Mouse (Mus musculus) erythroblast, embryonic 14.5 days (primary cell): ENCODE results near the gene Dgke. TPM values are rescaled to one million over a fixed set of nuclear protein-coding genes. Genes with fewer than 3 reads are reported as not detected.
"Not testable (repeated sequence)": the region's sequence is repeated elsewhere in the genome, so short reads cannot be mapped to it uniquely, and the experiment has no call there.

Experiments used
- H3K27me3 ChIP-seq: 2 replicates; pipeline ENCODE4 v1.6.1; 2012; ENCODE audit warnings: inconsistent platforms; ENCODE audit not compliant: control insufficient read depth
- H3K36me3 ChIP-seq: 2 replicates; pipeline ENCODE4 v1.6.1; 2012; ENCODE audit warnings: mild to moderate bottlenecking, inconsistent platforms; ENCODE audit not compliant: control insufficient read depth
- H3K4me1 ChIP-seq: 2 replicates; pipeline ENCODE4 v1.6.1; 2012; ENCODE audit warnings: inconsistent platforms; ENCODE audit not compliant: control insufficient read depth
- H3K4me3 ChIP-seq: replicated peaks from 2 replicates; pipeline ENCODE3; 2012; ENCODE audit warnings: moderate library complexity, mild to moderate bottlenecking, inconsistent platforms
- H3K9me3 ChIP-seq: 2 replicates; pipeline ENCODE4 v1.6.1; 2012; ENCODE audit warnings: low read length, inconsistent platforms, mixed read lengths; ENCODE audit not compliant: control insufficient read depth
- GATA1 ChIP-seq: IDR thresholded peaks from 2 replicates; pipeline ENCODE4 v1.6.1; 2012; ENCODE audit warnings: low read length, inconsistent platforms, mixed read lengths
- TAL1 ChIP-seq: IDR thresholded peaks from 3 replicates; pipeline ENCODE4 v1.6.1; 2012; ENCODE audit warnings: low read length, inconsistent platforms, mixed read lengths
- polyA plus RNA-seq: library from polyadenylated mRNA; stranded (reverse); fragments of >175 nt; gene quantifications from 2 replicates; pipeline ENCODE4 v1.2.3, GENCODE M21; 2012

The Dgke gene
- polyA plus RNA-seq, 1 experiment: not detected

GRCm38 (mm10) chr11:89002068-89002467 lies 64.6 kb downstream of the Dgke start:
- Histone ChIP-seq H3K9me3 (no peaks in the 10 kb centered on the region), H3K4me1 (peaks cover 62% of the 10 kb centered on the region), H3K27me3 (no peaks in the 10 kb centered on the region), H3K36me3 (peaks cover 52% of the 10 kb centered on the region), H3K4me3 (peak overlapping the region; percentile 26)
- no peak for TF ChIP-seq TAL1
- no peak for TF ChIP-seq GATA1

- H3K4me3 ChIP-seq: peak overlapping the region; percentile 70
- H3K4me1 ChIP-seq: peaks cover 67% of the 10 kb centered on the region
- no peaks in the 10 kb centered on the region for H3K9me3 ChIP-seq
- peaks cover 50% of the 10 kb centered on the region for H3K36me3 ChIP-seq
- H3K27me3 ChIP-seq: no peaks in the 10 kb centered on the region
- TF ChIP-seq GATA1 (no peak), TAL1 (no peak)
These were observed 65.1 kb downstream of the Dgke start for GRCm38 (mm10) chr11:89001569-89001968.

- Histone ChIP-seq H3K27me3 (no peaks in the 10 kb centered on the region), H3K36me3 (peaks cover 39% of the 10 kb centered on the region), H3K4me3 (peak overlapping the region; percentile 70), H3K4me1 (peaks cover 70% of the 10 kb centered on the region), H3K9me3 (no peaks in the 10 kb centered on the region)
- TF ChIP-seq TAL1: no peak
- no peak for TF ChIP-seq GATA1
These were observed 66.2 kb downstream of the Dgke start for GRCm38 (mm10) chr11:89000527-89000819.

- H3K9me3 ChIP-seq: no peaks in the 10 kb centered on the region
- H3K4me3 ChIP-seq: peak overlapping the region; percentile 70
- TF ChIP-seq TAL1 (no peak), GATA1 (no peak)
- H3K36me3 ChIP-seq: peaks cover 33% of the 10 kb centered on the region
- H3K4me1 ChIP-seq: peaks cover 70% of the 10 kb centered on the region
- no peaks in the 10 kb centered on the region for H3K27me3 ChIP-seq
These were observed 66.7 kb downstream of the Dgke start for GRCm38 (mm10) chr11:88999723-89000526.

- TF ChIP-seq TAL1 (no peak), GATA1 (no peak)
- Histone ChIP-seq H3K36me3 (peaks cover 28% of the 10 kb centered on the region), H3K4me1 (peaks cover 66% of the 10 kb centered on the region), H3K27me3 (no peaks in the 10 kb centered on the region), H3K4me3 (peak within 1 kb of the TSS; percentile 70), H3K9me3 (no peaks in the 10 kb centered on the region)
These were observed 67.5 kb downstream of the Dgke start, which contains the start of gene Trim25 for GRCm38 (mm10) chr11:88998974-88999722. Gene Trim25, plus strand, starts transcription at chr11:88999376.

GRCm38 (mm10) chr11:88998406-88998805 lies 68.2 kb downstream of the Dgke start:
- Histone ChIP-seq H3K4me1 (peaks cover 66% of the 10 kb centered on the region), H3K9me3 (no peaks in the 10 kb centered on the region), H3K4me3 (peak overlapping the region; percentile 70), H3K27me3 (no peaks in the 10 kb centered on the region), H3K36me3 (peaks cover 22% of the 10 kb centered on the region)
- TF ChIP-seq TAL1 (no peak), GATA1 (no peak)

GRCm38 (mm10) chr11:88997343-88997742 lies 69.3 kb downstream of the Dgke start:
- H3K9me3 ChIP-seq, H3K4me3 ChIP-seq, H3K27me3 ChIP-seq: not testable (repeated sequence)
- Histone ChIP-seq H3K36me3 (peaks cover 13% of the 10 kb centered on the region), H3K4me1 (peaks cover 56% of the 10 kb centered on the region)

GRCm38 (mm10) chr11:88996427-88996826 lies 70.2 kb downstream of the Dgke start:
- Histone ChIP-seq H3K9me3 (no peaks in the 10 kb centered on the region), H3K27me3 (no peaks in the 10 kb centered on the region), H3K36me3 (peaks cover 6% of the 10 kb centered on the region), H3K4me3 (no peak overlapping the region), H3K4me1 (peaks cover 49% of the 10 kb centered on the region)
- no peak for TF ChIP-seq TAL1
- TF ChIP-seq GATA1: no peak

GRCm38 (mm10) chr11:88995616-88996015 lies 71.0 kb downstream of the Dgke start:
- Histone ChIP-seq H3K9me3 (no peaks in the 10 kb centered on the region), H3K27me3 (no peaks in the 10 kb centered on the region), H3K36me3 (peaks cover 3% of the 10 kb centered on the region), H3K4me1 (peaks cover 42% of the 10 kb centered on the region), H3K4me3 (no peak overlapping the region)
- TF ChIP-seq TAL1: no peak
- no peak for TF ChIP-seq GATA1
